Mouse (Mus musculus): ENCODE results near the gene Tmprss12. TPM values are rescaled to one million over a fixed set of nuclear protein-coding genes. Genes with fewer than 3 reads are reported as not detected.
"Not testable (repeated sequence)": the region's sequence is repeated elsewhere in the genome, so short reads cannot be mapped to it uniquely, and the experiment has no call there.

Tmprss12 gene
- polyA plus RNA-seq, 1 experiment from 2014 or later, result not detected

DNA sequence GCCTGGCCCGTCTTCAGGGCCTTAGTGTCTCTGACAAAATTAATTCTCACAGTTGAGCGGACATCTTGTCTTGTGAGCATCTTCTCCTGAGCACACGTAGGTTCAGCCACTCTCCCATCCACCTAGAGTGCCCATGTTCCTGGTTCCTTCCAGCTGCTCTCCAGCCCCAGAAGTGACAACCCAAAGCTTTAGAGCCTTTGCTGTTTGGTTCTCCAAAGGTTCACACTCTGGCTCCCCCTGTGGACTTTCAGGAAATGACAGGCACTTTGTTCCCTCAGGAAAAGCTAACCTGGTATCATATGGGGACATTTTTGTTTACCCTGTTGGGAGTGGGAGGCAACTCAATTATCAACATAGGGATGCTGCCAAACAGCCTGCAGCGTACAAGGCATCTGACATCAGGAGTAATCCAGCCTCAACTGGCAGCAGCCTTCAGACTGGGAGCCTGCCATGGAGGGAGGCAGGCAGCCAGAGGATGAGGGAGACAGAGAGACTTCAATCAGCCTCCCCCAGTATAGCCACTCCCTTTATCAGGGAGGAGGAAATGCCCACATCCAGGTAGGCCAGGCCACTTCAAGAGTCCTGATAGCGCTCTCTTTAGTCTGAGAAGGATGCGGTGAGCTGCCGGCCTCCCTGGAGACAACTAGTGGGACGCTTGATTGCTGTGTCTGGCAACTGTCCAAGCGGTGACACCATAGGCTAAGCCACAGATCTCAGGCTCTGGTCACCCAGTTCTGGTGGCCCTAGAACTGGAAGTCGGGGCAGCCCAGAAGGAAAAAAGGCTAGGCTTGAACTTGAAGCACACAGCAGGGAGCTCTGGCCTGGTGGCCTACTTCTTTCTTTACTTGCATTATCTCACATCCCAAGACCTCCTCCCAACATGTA, 51.7 kb downstream of the Tmprss12 start:
- H3K9ac ChIP-seq (replicated peaks); H3K36me3 ChIP-seq; H3K27ac ChIP-seq (replicated peaks); H3K9me3 ChIP-seq; H3K27me3 ChIP-seq; H3K4me3 ChIP-seq; ATAC-seq (ENCODE audit: low FRiP score, low read depth); H3K4me2 ChIP-seq (replicated peaks); H3K4me1 ChIP-seq: not testable (repeated sequence)
- WGBS, result 48% methylated on average over 3 of the region's 10 CpGs

DNA sequence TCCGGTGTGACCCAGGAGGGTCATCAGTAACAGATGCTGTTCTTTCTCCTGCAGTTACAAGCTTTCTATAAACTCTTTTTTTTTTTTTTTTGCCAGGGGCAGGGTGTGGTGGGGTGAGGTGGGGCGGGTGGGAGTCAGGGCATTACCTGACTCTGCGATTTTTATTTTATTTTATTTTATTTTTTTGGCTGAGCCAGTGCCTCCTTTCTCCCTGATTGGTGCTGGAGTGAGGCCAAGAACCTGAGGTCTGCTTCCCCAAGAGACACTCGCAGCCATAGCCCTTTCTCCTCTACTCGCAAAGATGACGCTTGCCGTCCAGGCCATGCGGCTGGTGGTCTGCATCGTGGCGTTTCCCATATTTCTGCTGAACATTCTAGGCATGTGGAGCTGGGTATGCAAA, 54.0 kb downstream of the Tmprss12 start, which contains the start of gene Mettl7a3:
TSS of gene Mettl7a3 (plus strand) at position 301 of the 400 bp plus-strand sequence.
- Histone ChIP-seq H3K4me1 (no peaks in the 10 kb centered on the region), H3K4me3 (no peak within 1 kb of the TSS), H3K4me2 (replicated peaks) (no peak within 1 kb of the TSS), H3K9ac (replicated peaks) (no peak within 1 kb of the TSS), H3K36me3 (no peaks in the 10 kb centered on the region), H3K27ac (replicated peaks) (no peak within 1 kb of the TSS), H3K9me3 (no peaks in the 10 kb centered on the region), H3K27me3 (no peaks in the 10 kb centered on the region)
- ATAC-seq (ENCODE audit: low FRiP score, low read depth), result no peak
- 87% methylated on average over 10 of the region's 10 CpGs for WGBS

DNA sequence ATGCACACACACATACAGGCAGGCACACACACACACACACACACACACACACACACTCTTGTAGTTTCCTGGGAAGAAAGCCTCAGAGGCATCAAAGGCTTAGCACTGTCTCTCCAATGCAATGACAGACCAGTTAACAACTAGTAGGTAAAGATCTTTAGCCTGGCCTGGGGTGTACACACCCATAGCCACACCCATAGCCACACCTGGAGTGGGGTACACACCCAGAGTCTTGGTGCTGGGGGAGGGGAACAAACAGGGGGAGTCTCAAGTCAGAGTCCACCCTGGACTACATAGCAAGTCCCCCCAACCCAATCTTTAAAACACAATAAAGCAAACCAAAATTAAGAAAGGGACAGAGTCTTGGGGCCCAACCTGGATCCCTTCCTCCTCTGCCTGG, 56.7 kb downstream of the Tmprss12 start:
- not testable (repeated sequence) for H3K36me3 ChIP-seq; H3K9me3 ChIP-seq; H3K4me2 ChIP-seq (replicated peaks); H3K27ac ChIP-seq (replicated peaks); H3K4me1 ChIP-seq; H3K9ac ChIP-seq (replicated peaks); ATAC-seq (ENCODE audit: low FRiP score, low read depth); H3K4me3 ChIP-seq; H3K27me3 ChIP-seq

DNA sequence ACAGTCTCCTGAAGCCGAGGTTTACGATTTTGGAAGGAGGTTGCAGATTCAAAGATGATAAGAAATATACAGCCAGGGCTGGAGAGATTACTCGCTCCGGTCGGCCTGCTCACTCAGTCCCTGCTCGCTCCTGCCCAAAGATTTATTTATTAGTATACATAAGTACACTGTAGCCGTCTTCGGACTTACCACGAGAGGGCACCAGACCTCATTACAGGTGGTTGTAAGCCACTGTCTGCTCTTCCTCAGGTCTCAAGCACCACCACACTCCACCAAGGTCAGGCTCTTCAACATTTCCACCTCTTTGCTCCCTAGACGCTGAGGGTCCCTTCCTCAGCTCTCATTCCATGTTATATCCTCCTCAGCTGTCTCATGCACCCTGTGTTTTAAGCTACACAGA, 57.2 kb downstream of the Tmprss12 start:
- WGBS, result 39% methylated on average over 10 of the region's 10 CpGs
- not testable (repeated sequence) for H3K27me3 ChIP-seq; H3K9ac ChIP-seq (replicated peaks); H3K36me3 ChIP-seq; H3K4me2 ChIP-seq (replicated peaks); H3K9me3 ChIP-seq; ATAC-seq (ENCODE audit: low FRiP score, low read depth); H3K4me3 ChIP-seq; H3K4me1 ChIP-seq; H3K27ac ChIP-seq (replicated peaks)

DNA sequence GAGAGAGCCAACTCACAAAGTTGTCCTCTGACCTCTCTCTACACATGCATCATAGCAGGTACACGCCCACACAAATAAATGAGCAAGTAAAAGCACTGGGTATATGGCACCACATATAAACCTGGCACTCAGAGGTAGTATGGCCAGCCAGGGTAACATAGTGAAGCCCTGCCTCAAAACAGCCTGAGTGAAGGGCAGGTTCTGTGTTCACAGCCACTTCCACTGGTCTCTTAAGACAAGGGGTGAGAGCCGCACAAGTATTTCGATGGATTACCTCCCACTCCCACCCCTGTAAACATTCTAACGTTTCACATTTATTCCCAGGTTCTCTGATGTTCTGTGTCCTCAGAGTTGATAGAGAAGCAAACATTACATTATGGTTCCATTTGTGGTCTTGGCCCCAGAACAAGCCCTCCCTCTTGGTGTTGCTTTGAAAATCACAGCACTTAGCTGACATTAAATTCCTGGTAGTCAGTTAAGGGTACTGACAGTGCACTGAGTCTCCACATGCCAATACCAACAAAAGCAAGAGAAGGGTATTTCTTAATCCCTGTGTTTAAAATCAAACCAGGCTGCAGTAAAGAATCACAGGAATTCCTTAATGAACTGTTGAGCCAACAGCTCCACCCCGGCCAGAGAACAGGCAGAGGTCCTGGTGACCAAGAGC, 60.8 kb downstream of the Tmprss12 start:
- not testable (repeated sequence) for ATAC-seq (ENCODE audit: low FRiP score, low read depth); H3K4me3 ChIP-seq; H3K36me3 ChIP-seq; H3K9ac ChIP-seq (replicated peaks); H3K4me1 ChIP-seq; H3K27ac ChIP-seq (replicated peaks); H3K4me2 ChIP-seq (replicated peaks); H3K27me3 ChIP-seq; H3K9me3 ChIP-seq
- WGBS, result 80% methylated on average over 4 of the region's 5 CpGs

Other genes with a start within 250 kb of the Tmprss12 start
- gene Dip2b, start 242.2 kb upstream of the Tmprss12 start, polyA plus RNA-seq (2016; fragmentation: Nextera tagmentation; extraction: Ambion mirVana), result 26.6 and 28.4 TPM in 2 replicates
- 32.6 and 36.3 TPM in 2 replicates for gene Atf1, start 53.0 kb upstream of the Tmprss12 start, polyA plus RNA-seq (2016; fragmentation: Nextera tagmentation; extraction: Ambion mirVana)
- gene Mettl7a1, start 23.3 kb downstream of the Tmprss12 start, polyA plus RNA-seq (2016; fragmentation: Nextera tagmentation; extraction: Ambion mirVana), result 4.5 and 4.7 TPM in 2 replicates
- gene Mettl7a3, start 54.1 kb downstream of the Tmprss12 start, polyA plus RNA-seq (2016; fragmentation: Nextera tagmentation; extraction: Ambion mirVana), result not detected in 2 replicates
- not detected in 2 replicates for gene Methig1, start 72.3 kb downstream of the Tmprss12 start, polyA plus RNA-seq (2016; fragmentation: Nextera tagmentation; extraction: Ambion mirVana)
- not detected in 2 replicates for gene Mettl7a2, start 72.4 kb downstream of the Tmprss12 start, polyA plus RNA-seq (2016; fragmentation: Nextera tagmentation; extraction: Ambion mirVana)
- gene Higd1c, start 83.7 kb downstream of the Tmprss12 start, polyA plus RNA-seq (2016; fragmentation: Nextera tagmentation; extraction: Ambion mirVana), result not detected in 2 replicates
- gene Gm5475, start 141.3 kb downstream of the Tmprss12 start, polyA plus RNA-seq (2016; fragmentation: Nextera tagmentation; extraction: Ambion mirVana), result 0.11 and 0.14 TPM in 2 replicates
- gene Slc11a2, start 144.2 kb downstream of the Tmprss12 start, polyA plus RNA-seq (2016; fragmentation: Nextera tagmentation; extraction: Ambion mirVana), result 22.6 and 22.8 TPM in 2 replicates
- gene Letmd1, start 188.2 kb downstream of the Tmprss12 start, polyA plus RNA-seq (2016; fragmentation: Nextera tagmentation; extraction: Ambion mirVana), result 42.2 and 46.2 TPM in 2 replicates
- 37.1 and 41.9 TPM in 2 replicates for gene Csrnp2, start 214.7 kb downstream of the Tmprss12 start, polyA plus RNA-seq (2016; fragmentation: Nextera tagmentation; extraction: Ambion mirVana)

Measured in midbrain, embryonic 12.5 days (tissue).